Mouse (Mus musculus) fat pad, adult 2 months (tissue): ENCODE data around the gene Tmem14c.
"Not testable (repeated sequence)": the region's sequence is repeated elsewhere in the genome, so short reads cannot be mapped to it uniquely, and the experiment has no call there.

Experiments used
- DNase-seq: peaks from one replicate; pipeline ENCODE4 v3.0.0-alpha.2; 2011; ENCODE audit warnings: low read depth, low spot score; ENCODE audit errors: extremely low read depth

Gene Tmem14c

GRCm38 (mm10) chr13:41015829-41016634 is at the start of gene Tmem14c:
Gene Tmem14c, plus strand, starts transcription at chr13:41016292.
- DNase-seq: peak; percentile 33

- DNase-seq: no peak
These were observed 48.5 kb upstream of the Tmem14c start for GRCm38 (mm10) chr13:40967609-40968008.

GRCm38 (mm10) chr13:40968564-40968963 is 47.5 kb upstream of the Tmem14c start:
- DNase-seq: no peak

GRCm38 (mm10) chr13:40969761-40970390 is 46.2 kb upstream of the Tmem14c start:
- no peak for DNase-seq

GRCm38 (mm10) chr13:40971261-40971660 is 44.8 kb upstream of the Tmem14c start:
- peak; percentile 88 for DNase-seq

- DNase-seq: no peak
These were observed 44.3 kb upstream of the Tmem14c start for GRCm38 (mm10) chr13:40971831-40972230.

- no peak for DNase-seq
These were observed 43.1 kb upstream of the Tmem14c start for GRCm38 (mm10) chr13:40972976-40973375.

- DNase-seq: no peak
These were observed 38.5 kb upstream of the Tmem14c start for GRCm38 (mm10) chr13:40977609-40978008.

GRCm38 (mm10) chr13:40978652-40979051 is 37.4 kb upstream of the Tmem14c start:
- DNase-seq: no peak

- no peak for DNase-seq
These were observed 36.8 kb upstream of the Tmem14c start for GRCm38 (mm10) chr13:40979321-40979720.

- no peak for DNase-seq
These were observed 33.3 kb upstream of the Tmem14c start for GRCm38 (mm10) chr13:40982759-40983158.

GRCm38 (mm10) chr13:40986081-40986480 is 30.0 kb upstream of the Tmem14c start:
- DNase-seq: no peak

- not testable (repeated sequence) for DNase-seq
These were observed 28.3 kb upstream of the Tmem14c start for GRCm38 (mm10) chr13:40987608-40988303.

- DNase-seq: no peak
These were observed 27.7 kb upstream of the Tmem14c start for GRCm38 (mm10) chr13:40988418-40988817.

- DNase-seq: no peak
These were observed 21.4 kb upstream of the Tmem14c start for GRCm38 (mm10) chr13:40994487-40995263.

GRCm38 (mm10) chr13:40998537-40998936 is 17.6 kb upstream of the Tmem14c start:
- not testable (repeated sequence) for DNase-seq

- DNase-seq: no peak
These were observed 15.8 kb upstream of the Tmem14c start for GRCm38 (mm10) chr13:41000140-41000925.

GRCm38 (mm10) chr13:41000926-41001639 is 15.0 kb upstream of the Tmem14c start, which contains the start of gene Pak1ip1:
Gene Pak1ip1, plus strand, starts transcription at chr13:41001023.
- no peak for DNase-seq

GRCm38 (mm10) chr13:41002001-41002400 is 14.1 kb upstream of the Tmem14c start:
- DNase-seq: no peak
